Mouse (Mus musculus): ENCODE results near the gene U2af1l4.

Gene U2af1l4

DNA sequence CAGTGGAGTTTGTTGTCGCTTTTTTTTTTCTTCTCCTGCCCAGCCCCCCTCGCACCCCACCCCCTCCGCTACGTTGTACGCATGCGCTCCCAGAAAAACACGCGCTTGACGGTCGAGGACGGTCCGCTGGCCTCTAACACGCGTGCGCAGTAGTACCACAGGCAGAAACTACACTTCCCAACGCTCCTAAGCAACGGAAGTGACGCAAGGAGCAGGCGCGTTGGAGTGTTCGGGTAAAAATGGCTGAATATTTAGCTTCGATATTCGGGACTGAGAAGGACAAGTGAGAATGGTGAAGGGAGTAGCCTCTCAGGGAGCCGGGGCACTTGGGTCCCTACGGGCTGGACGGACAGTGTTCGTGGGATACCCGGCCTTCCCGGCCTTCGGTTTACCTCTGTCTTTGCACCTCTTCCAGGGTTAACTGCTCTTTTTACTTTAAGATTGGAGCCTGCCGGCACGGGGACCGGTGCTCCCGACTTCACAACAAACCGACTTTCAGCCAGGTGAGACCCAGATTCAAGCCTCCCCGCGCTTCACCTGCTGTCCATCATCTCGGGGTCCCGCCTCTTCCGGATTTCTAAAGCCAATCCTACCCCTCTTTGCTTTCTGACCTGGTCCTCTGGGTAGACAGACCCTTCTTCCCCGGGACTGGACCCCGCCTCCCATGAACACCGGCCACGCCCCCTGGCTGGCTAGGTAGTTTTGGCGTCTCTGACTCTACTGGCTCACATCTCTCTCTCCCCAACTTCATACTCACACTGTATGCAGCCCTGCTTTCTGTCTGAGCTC lies at the start of gene U2af1l4, which contains the start of the genes Gm49396 and Psenen:
Gene U2af1l4 (plus strand): TSS at position 185 of the 789 bp plus-strand sequence.
Gene Gm49396 (plus strand): TSS at position 228 of the 789 bp plus-strand sequence.
Gene Psenen (minus strand): TSS at position 511 of the 789 bp plus-strand sequence.
- DNase-seq (ENCODE audit: low read depth, low spot score): peak; percentile 99

DNA sequence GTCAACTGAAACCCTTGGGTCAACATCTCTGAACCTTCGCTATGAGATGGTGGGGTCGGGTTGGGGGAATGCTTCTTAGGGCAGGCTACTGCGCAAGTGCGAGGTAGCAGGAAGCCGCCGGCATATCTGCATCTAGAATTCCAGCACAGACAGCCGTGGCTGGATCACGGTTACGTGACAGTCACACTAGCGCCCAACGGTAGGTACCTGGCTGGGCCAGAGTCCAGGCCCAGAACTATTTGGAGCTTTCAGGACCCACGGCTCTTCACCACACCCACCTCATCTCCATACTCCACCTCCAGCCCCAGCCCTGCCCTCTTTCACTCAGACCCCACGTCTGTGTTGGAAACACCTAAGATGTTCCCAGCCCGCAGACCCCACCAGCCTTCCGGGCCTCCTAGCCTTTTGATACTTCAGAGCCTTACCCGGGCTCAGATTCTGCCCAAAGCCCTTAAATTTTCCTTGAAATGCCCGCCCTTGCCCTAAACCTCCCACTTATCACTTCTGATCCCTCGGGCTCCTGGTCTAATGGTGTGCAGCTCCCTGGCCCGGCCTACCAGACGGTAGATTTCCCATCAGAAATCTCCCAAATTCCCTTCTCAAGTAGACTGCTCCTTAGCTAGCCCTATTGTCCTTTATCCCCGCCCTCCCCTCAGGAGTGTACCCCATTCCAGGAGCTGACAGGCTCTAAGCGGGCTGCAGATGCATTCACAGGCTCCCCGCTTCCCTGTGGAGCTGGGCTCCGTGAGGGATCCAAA lies 47.9 kb upstream of the U2af1l4 start:
- DNase-seq (ENCODE audit: low read depth, low spot score): peak; percentile 88

DNA sequence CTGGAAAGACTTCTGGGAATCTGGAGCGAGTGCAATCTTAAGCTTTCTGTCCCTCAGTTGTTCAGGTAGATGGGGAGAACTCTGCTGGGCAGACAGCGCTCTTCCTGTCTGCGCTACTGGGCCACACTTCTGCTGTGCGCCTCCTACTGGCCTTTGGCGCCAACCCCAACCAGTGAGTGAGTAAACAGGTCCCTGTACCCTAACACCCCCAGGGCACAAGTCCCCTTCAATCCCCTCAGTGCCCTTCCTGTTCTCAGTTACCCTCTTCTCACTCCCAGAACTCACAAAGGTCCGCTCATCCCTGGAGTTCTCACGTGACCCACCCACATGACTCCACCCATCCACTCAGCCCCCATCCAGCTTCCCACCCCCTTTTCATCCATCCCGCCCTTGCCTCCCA lies 44.8 kb upstream of the U2af1l4 start:
- peak; percentile 60 for DNase-seq (ENCODE audit: low read depth, low spot score)

DNA sequence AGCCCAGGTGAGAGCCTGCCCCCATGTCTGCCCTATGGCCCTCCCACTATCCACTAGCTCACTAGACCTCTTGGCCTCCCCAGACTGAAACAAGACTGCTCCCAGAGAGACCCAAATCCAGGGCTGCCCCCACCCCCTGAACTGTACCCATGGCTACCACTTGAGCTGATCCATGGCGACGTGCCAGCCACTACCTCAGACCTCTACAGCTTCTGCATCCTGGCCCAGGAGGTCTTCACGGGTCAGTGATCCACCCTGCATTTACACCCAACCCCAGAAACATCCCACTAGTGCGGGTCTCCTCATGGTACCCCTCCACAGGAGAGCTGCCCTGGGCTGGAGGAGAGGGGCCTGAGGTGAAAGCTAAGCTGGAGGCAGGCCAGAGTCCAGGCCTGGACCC lies 42.7 kb upstream of the U2af1l4 start:
- no peak for DNase-seq (ENCODE audit: low read depth, low spot score)

DNA sequence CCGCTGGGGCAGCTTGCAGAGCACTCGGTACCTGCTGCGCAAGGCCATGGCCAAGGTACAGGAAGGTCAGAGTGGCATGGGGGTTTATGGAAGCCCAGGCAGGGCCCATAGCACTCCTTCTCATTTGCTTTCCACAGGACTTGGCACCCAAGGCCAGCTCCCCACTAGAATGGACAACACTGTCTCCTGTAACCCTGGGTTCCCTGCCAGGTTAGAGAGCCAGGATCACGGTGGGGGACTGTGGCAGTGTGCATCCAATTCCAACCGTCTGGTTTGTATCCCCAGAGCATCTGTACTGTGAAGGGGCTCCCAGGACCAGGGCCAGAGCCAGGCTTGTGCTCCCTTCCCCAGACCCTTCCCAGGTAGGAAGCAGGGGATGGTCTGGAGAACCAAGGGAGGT lies 42.2 kb upstream of the U2af1l4 start:
- DNase-seq (ENCODE audit: low read depth, low spot score): no peak

DNA sequence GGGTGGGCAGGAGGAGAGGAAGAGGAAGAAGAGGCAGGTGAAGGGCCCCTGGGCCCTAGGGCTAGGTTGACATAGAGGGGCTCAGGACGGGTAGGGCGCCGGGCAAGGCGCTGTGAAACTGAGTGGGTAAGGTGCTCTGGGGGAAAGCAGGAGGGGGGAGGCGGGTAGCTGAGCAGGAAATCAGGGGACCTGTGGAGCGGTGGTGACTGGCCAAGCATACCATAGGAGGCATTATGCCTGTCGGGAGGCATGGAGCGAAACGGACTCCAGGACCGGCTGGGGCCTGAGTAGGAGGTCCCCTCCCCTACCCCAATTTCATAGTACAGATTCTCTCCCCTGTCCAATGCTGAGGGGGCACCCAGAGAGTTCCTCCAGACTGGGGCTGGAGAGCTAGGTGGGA lies 40.2 kb upstream of the U2af1l4 start:
- DNase-seq (ENCODE audit: low read depth, low spot score): no peak

DNA sequence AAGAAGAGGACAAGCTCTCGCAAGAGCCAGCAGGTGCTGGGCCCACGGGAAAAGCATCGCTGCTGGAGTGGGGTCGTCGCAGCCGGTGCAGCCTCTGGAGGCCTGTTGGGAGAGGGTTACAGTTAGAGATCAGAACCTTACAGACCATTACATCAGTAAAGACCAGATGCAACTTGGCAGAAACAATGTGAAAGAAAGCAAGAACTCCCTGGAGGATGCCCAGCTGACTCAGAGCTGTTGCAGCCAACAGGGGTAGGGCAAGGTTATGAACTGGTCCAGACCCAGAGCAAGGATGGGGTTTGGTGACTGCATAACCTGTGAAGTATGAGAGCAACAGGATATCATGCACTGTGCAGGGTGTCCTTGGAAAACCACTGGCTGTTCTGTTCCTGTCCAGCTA lies 38.6 kb upstream of the U2af1l4 start:
- no peak for DNase-seq (ENCODE audit: low read depth, low spot score)

DNA sequence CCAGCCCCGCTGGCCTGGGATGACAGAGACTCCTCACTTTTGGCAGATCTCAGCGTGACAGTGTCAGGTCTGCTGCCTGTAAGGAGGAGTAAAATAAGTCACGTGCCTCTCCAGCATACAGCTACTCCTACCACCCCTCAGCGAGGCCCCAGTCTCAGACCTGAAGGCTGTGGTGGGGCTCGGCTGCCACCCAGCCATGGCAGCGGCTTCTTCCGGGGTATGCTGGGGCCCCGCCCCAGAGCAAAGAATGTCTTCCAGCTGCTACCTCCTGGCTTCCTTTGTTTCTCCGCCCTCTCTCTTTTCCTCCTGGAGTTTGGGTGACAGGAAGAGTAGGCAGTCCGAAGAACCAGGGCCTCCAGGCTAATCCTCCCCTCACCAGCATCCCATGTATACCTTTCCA lies 37.1 kb upstream of the U2af1l4 start:
- peak; percentile 26 for DNase-seq (ENCODE audit: low read depth, low spot score)

DNA sequence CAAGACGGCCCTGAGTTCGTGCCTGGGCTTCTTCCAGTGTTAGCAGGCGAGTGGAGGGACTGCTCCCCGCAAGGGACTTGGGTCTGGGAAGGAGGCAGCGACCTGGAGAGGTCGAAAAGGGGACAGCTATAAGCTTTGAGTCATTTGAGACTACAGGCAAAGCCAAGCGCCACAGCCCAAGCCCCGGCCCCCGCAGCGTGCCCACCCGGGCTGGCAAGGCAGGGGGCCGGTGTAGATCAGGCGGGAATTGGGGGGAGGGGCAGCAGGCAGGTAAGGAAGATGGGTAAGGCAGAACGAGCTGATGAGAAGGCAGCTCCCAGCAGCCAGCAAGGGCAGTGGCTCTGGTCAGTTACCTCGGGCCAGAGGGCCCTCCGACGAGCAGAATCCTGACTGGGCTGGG lies 36.7 kb upstream of the U2af1l4 start:
- no peak for DNase-seq (ENCODE audit: low read depth, low spot score)

DNA sequence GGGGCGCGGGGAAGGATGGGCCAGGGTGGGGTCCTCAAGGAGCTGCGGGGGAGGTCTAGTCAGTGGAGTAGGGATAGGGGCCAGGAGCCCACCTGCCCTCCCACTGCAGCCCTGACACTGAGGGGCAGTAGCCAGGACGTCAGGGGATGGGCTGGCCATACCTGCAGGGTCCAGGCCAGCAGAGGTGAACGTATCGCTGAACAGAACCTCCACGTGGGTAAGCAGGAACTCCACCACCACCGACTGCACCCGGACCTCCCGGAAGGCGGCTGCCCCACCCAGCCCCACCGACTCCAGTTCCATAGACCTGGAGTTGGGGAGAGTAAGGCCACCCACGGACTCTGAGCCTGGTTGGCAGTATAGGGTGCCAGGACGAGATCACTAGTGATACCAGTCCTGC lies 36.1 kb upstream of the U2af1l4 start:
- no peak for DNase-seq (ENCODE audit: low read depth, low spot score)

DNA sequence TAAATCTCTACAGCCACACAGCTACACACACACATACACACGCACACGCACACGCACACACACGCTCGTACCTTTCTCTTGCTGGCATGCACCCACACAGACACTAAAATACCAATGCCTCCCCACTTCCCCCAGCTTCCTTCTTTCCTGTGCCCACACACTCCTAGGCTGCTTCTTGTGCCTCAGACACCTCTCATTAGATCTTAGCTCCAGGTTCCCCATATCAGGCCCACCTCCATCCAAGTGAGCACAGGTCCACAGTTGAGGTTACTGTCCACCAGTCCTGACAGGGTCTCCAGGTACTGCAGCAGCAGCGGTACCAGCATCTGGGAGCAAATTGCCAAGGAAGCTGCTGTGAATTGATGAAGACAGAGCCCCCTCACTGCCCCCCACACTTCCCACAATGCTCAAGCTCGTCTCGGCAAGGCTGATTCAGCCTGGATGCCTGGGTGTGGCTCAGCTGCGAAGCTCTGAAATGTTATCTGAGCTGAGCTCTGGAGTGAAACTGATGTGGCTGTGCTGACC lies 31.7 kb upstream of the U2af1l4 start:
- DNase-seq (ENCODE audit: low read depth, low spot score): no peak

DNA sequence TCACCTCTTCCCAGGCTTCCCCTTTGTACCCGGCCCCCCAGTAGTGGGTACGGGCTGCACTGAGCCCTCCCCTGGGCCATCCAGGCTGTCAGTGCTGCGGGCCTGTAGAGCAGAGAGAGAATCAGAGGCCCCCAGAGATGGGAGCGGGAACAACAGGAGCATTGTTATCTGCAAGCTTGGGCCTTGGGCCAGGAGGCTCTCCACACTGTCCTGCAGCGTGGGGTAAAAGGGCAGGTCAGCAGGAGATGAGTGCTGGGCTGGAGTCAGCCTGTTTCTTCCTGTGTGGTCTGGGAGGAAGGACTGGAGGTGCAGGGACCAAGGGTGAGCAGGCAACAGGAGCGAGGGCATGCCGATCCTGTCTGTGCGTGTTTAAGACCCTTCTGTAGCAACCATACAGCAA lies 30.2 kb upstream of the U2af1l4 start:
- DNase-seq (ENCODE audit: low read depth, low spot score): no peak

DNA sequence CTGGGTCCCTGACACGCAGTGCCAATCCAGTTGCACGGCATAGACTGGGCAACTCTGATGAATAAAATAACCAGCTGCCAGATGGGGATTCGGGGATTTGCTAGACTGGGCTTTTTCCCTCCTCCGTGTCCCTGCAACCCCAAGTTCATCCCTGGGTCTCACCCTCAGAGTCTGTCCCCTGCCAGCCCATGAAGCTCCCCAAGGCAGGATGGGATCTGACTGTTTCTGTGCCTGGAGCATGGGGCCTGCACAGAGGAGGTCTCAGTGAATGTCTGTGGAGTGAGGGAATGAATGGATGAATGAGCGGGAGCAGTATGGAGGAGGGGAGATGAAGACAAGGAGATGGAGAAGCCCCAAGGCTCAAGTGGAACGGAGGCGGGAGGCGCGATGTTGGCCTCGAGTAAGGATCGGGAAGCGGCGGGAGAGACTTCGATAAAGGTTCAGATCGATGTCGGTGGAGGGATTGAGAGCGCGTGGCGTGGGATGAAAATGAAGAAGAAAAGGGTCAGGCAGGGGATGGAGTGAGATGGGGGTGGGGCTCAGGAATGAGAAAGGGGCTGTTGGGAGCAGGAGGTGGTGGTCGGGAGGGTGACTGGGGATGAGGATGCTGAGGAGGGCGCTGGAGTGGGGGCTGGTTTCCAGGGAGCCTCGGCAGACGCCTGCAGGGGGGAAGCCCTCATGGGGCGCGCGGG lies 29.0 kb upstream of the U2af1l4 start:
- no peak for DNase-seq (ENCODE audit: low read depth, low spot score)

DNA sequence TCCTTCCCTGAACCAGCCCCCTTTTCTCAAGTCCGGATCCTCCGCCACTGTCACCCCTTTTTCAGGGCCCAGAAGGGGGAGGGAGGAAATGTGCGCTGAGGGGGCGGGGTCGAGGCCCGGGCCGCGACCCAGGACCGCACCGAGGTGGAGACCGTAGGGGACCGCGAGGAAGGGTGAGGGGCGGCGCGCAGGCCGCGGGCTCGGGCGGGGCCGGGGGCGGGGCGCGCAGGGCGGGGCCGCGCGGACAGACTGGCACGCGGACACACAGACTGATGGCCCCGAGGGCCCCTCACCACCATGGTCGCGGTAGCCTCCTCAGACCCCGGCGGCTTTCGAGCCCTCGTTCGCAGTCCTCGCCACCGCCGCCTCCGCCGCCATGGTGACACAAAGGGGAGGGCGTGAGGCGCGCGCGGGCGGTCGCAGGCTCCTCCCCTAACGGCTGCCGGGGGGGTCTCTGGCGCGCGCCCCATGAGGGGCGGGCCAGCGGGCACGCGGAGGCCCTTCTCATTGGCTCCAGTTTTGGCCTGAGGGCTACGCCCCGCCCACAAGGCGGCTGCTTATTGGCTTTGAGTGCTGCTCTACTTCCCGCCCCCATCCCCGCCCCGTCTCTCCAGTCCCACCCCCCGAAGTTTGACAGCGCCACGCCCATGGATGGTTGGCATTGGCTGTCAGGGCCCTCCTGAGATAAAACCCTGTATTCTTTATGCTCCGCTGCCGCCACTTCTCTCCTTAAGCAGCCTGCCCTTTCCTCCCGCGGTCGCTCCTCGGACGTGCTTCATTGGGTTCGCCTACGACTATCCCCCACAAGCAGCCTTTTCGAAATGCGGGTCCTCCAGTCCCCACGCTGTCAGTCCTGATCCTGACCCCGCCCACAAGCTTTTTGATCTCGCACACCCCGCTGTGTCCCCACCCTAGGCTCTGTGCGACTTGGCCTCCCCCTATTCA lies 28.2 kb upstream of the U2af1l4 start, which contains the start of gene Arhgap33:
Gene Arhgap33 (minus strand): TSS at position 428 of the 945 bp plus-strand sequence.
- DNase-seq (ENCODE audit: low read depth, low spot score): peak; percentile 95

DNA sequence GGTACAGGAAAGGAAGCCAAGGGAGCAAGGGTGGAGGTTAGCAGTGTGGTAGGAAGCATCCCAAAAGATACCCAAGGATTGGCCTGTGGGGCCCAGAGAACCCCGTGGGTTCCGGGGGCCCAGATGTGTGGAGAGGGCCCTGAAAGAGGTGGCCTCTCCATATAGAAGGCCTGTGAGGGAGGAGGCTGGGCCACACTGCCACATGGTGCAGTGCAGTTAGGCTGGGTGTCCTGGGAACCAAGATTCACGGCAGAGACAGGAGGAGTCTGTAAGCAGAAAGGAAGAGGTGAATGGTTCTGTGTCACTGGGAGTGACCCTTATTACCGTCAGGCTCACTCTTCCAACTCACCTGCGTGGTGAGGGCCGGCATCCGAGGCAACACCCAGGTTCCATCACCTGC lies 22.5 kb upstream of the U2af1l4 start:
- no peak for DNase-seq (ENCODE audit: low read depth, low spot score)

DNA sequence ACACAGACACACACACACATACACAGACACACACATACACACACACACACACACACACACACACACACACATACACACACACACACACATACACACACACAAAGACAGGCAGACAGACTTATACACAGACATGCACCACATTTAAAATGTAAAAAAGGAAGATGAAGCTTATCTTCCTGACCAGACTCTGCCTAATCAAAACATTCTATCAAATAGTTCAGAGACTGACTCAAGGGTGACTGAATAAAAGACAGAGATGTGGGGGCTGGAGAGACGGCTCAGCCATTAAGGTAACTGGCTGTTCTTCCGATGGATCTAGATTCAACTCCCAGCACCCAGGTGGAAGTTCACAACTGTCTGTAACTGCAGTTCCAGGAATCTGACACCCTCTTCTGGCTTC lies 18.8 kb upstream of the U2af1l4 start:
- DNase-seq (ENCODE audit: low read depth, low spot score): no peak

DNA sequence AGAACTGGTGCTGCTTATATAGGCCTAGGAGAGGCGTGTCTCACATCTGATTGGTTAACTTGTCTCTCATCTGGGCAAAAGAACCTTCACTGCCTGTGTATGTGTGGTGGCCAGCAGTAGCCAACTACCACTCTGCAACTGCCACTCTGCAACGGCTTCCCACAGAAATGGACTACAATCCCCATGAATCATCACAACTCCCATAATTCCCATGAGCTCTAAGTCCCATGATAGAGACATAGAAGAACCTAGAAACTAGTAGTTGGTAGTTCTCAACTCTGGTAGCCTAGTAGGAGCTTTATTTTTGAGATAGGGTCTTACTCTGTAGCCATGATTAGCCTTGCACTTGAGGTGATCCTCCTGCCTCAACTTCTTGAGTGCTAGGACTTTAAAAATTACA lies 13.2 kb upstream of the U2af1l4 start:
- DNase-seq (ENCODE audit: low read depth, low spot score): no peak

DNA sequence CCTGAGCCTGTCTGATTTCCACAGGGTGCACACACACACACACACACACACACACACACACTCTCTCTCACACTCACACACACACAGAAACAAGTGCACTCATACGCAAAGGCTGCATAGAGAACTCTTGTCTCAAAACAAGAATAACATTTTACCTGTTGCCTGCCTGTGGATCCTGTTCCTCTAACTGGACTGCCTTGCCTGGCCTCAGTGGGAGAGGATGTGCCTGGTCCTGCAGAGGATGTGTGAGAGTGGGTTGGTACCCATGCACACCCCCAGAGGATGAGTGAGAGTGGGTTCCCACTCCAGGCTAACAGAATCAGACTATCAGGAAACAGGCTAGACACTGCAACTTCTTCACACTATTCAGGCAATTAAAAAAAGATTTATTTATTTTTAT lies 12.5 kb upstream of the U2af1l4 start:
- no peak for DNase-seq (ENCODE audit: low read depth, low spot score)

DNA sequence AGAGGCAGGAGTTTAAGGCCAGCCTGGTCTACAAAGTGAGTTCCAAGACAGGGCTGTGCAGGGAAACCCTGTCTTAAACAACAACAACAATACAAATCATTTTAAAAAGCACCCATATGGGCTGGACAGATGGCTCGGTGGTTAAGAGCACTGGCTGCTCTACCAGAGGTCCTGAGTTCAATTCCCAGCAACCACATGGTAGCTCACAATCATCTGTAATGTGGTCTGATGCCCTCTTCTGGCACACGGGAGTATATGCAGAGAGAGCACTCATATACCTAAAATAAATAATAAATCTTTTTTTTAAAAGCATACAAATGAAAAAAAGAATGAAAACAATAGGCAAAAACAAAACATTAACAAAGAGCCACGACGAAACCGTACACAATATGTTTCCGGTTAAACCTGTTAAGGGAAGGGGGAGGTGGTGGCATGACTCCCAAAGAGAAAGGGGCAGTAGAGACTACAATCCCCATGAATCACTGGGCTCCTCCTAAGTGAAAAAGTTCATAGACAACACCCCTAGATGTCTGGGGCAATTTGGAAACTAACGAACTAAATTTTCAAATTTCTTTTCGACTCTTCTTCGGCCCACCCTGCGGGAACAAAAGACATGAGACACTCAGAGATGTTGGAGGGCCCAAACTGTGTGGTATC lies 11.5 kb upstream of the U2af1l4 start:
- DNase-seq (ENCODE audit: low read depth, low spot score): no peak
